Mouse (Mus musculus) mature B cell (primary cell): ENCODE data around the gene Rgs10.
"Not testable (repeated sequence)": the region's sequence is repeated elsewhere in the genome, so short reads cannot be mapped to it uniquely, and the experiment has no call there.

Experiments used
- in situ Hi-C: fragments of 300-500 bp; cut with MboI; formaldehyde crosslinking; loops from 2 replicates; pipeline ENCODE4 v1.14.3; 2019

The Rgs10 gene

GRCm38 (mm10) chr7:128344928-128345653 lies 73.5 kb downstream of the Rgs10 start:
- in situ Hi-C loops: no loop called here

GRCm38 (mm10) chr7:128344488-128344887 lies 74.1 kb downstream of the Rgs10 start:
- in situ Hi-C loops: no loop called here

- in situ Hi-C loops: not testable (repeated sequence)
Measured at GRCm38 (mm10) chr7:128342691-128343090, 75.9 kb downstream of the Rgs10 start.

- in situ Hi-C loops: not testable (repeated sequence)
Measured at GRCm38 (mm10) chr7:128340321-128340720, 78.2 kb downstream of the Rgs10 start.

GRCm38 (mm10) chr7:128332896-128333295 lies 85.7 kb downstream of the Rgs10 start:
- in situ Hi-C loops: no loop called here

- in situ Hi-C loops: no loop called here
Measured at GRCm38 (mm10) chr7:128330981-128331380, 87.6 kb downstream of the Rgs10 start.

GRCm38 (mm10) chr7:128324977-128325376 lies 93.6 kb downstream of the Rgs10 start:
- in situ Hi-C loops: no loop called here
